Mouse (Mus musculus) frontal cortex, postnatal 10 days (tissue): ENCODE results near the gene Ppme1.

Source experiments
- DNase-seq, 2 experiments: peaks; one replicate each; pipeline ENCODE4 v3.0.0; 2022; ENCODE audit warnings: low spot score in 2 of 2, mixed read lengths in 1 of 2

Gene Ppme1

GRCm38 (mm10) chr7:100371495-100372451 lies at the start of gene Ppme1, which contains the start of gene C2cd3:
TSS of gene Ppme1 (minus strand) at chr7:100372307.
TSS of gene C2cd3 (plus strand) at chr7:100372233.
- peak; percentile 98 to 99 for DNase-seq

GRCm38 (mm10) chr7:100408684-100409083 lies 36.6 kb upstream of the Ppme1 start:
- no peak for DNase-seq

- DNase-seq: no peak
Measured at GRCm38 (mm10) chr7:100407677-100408076, 35.6 kb upstream of the Ppme1 start.

GRCm38 (mm10) chr7:100402715-100403114 lies 30.6 kb upstream of the Ppme1 start:
- DNase-seq: no peak

- DNase-seq: no peak
Measured at GRCm38 (mm10) chr7:100400899-100401539, 28.9 kb upstream of the Ppme1 start.

GRCm38 (mm10) chr7:100399231-100399913 lies 27.3 kb upstream of the Ppme1 start:
- DNase-seq: no peak

- DNase-seq: no peak
Measured at GRCm38 (mm10) chr7:100392265-100392664, 20.2 kb upstream of the Ppme1 start.

- no peak for DNase-seq
Measured at GRCm38 (mm10) chr7:100390166-100390565, 18.1 kb upstream of the Ppme1 start.

- DNase-seq: no peak
Measured at GRCm38 (mm10) chr7:100388174-100388573, 16.1 kb upstream of the Ppme1 start.

GRCm38 (mm10) chr7:100383207-100383606 lies 11.1 kb upstream of the Ppme1 start:
- no peak for DNase-seq

- DNase-seq: no peak
Measured at GRCm38 (mm10) chr7:100381161-100381560, 9.1 kb upstream of the Ppme1 start.

- no peak for DNase-seq
Measured at GRCm38 (mm10) chr7:100378257-100378656, 6.2 kb upstream of the Ppme1 start.

- DNase-seq: no peak
Measured at GRCm38 (mm10) chr7:100372452-100372980, 409 bp upstream of the Ppme1 start.

- no peak for DNase-seq
Measured at GRCm38 (mm10) chr7:100364888-100365287, 7.2 kb downstream of the Ppme1 start.

- DNase-seq: no peak
Measured at GRCm38 (mm10) chr7:100363162-100363561, 8.9 kb downstream of the Ppme1 start.

GRCm38 (mm10) chr7:100357856-100358255 lies 14.3 kb downstream of the Ppme1 start:
- no peak for DNase-seq

- DNase-seq: no peak
Measured at GRCm38 (mm10) chr7:100356768-100357167, 15.3 kb downstream of the Ppme1 start.

- DNase-seq: no peak
Measured at GRCm38 (mm10) chr7:100356324-100356723, 15.8 kb downstream of the Ppme1 start.

- DNase-seq: no peak
Measured at GRCm38 (mm10) chr7:100354984-100355383, 17.1 kb downstream of the Ppme1 start.

- DNase-seq: no peak
Measured at GRCm38 (mm10) chr7:100335921-100336320, 36.2 kb downstream of the Ppme1 start.

- no peak for DNase-seq
Measured at GRCm38 (mm10) chr7:100331269-100331668, 40.8 kb downstream of the Ppme1 start.

GRCm38 (mm10) chr7:100328636-100329035 lies 43.5 kb downstream of the Ppme1 start:
- DNase-seq: no peak
